Mouse (Mus musculus) ES-E14 (cell line): ENCODE measurements at regions not wholly inside any gene's neighbourhood (a gene's known extent, or its start where the extent isn't known, plus 50 kb on each side); places are given as distances from the start of the nearest gene placed in this dataset.

Source experiments
- DNase-seq: peaks from one replicate; pipeline ENCODE4 v3.0.0-alpha.2; 2013; ENCODE audit warnings: low read depth, low spot score
- H3K27ac ChIP-seq: 2 replicates; pipeline ENCODE4 v1.5.1; 2012; ENCODE audit warnings: low read depth, mild to moderate bottlenecking, low read length, moderate library complexity, mixed read lengths; ENCODE audit not compliant: poor library complexity, insufficient read depth, severe bottlenecking
- H3K36me3 ChIP-seq: 2 replicates; pipeline ENCODE4 v1.6.1; 2012; ENCODE audit warnings: mild to moderate bottlenecking, low read length, moderate library complexity, mixed read lengths; ENCODE audit not compliant: control insufficient read depth, poor library complexity, insufficient read depth, severe bottlenecking
- H3K4me1 ChIP-seq, 2 experiments: fragments of 150-350 bp in 1 of 2; sonication (generic) in 1 of 2; 2 replicates each; pipeline ENCODE4 v1.6.1; 2012; ENCODE audit warnings: low read length in 2 of 2, mild to moderate bottlenecking in 1 of 2, mixed read lengths in 1 of 2; ENCODE audit not compliant: control insufficient read depth in 2 of 2, insufficient read depth in 2 of 2, poor library complexity in 1 of 2
- H3K4me3 ChIP-seq, 2 experiments: fragments of 150-350 bp in 1 of 2; sonication (generic) in 1 of 2; 2 replicates each; pipeline ENCODE4 v1.5.1; 2012; ENCODE audit warnings: low read length in 2 of 2, low read depth in 1 of 2, mild to moderate bottlenecking in 1 of 2, mixed read lengths in 1 of 2; ENCODE audit not compliant: insufficient read depth in 1 of 2, poor library complexity in 1 of 2, severe bottlenecking in 1 of 2
- H3K9ac ChIP-seq: 2 replicates; pipeline ENCODE4 v1.6.1; 2012; ENCODE audit warnings: low read depth, mild to moderate bottlenecking, low read length, mixed read lengths; ENCODE audit not compliant: poor library complexity, insufficient read depth, severe bottlenecking
- H3K9me3 ChIP-seq: fragments of 150-350 bp; sonication (generic); 2 replicates; pipeline ENCODE4 v1.6.1; 2012; ENCODE audit warnings: low read depth, mild to moderate bottlenecking, low read length; ENCODE audit not compliant: control insufficient read depth, insufficient read depth
- CHD2 ChIP-seq: IDR thresholded peaks from 2 replicates; pipeline ENCODE4 v1.6.1; 2014; ENCODE audit warnings: mild to moderate bottlenecking, low read depth, low read length, inconsistent platforms
- HCFC1 ChIP-seq: IDR thresholded peaks from 2 replicates; pipeline ENCODE4 v1.6.1; 2012; ENCODE audit warnings: low read length, inconsistent platforms, borderline replicate concordance; ENCODE audit not compliant: insufficient read depth
- MAFK ChIP-seq: IDR thresholded peaks from 2 replicates; pipeline ENCODE4 v1.6.1; 2014; ENCODE audit warnings: mild to moderate bottlenecking, low read depth, low read length, inconsistent platforms; ENCODE audit not compliant: insufficient read depth
- ZC3H11A ChIP-seq: IDR thresholded peaks from 2 replicates; pipeline ENCODE4 v1.6.1; 2012; ENCODE audit warnings: low read depth, mild to moderate bottlenecking, inconsistent platforms, low read length, borderline replicate concordance
- ZNF384 ChIP-seq: IDR thresholded peaks from 2 replicates; pipeline ENCODE4 v1.6.1; 2012; ENCODE audit warnings: low read depth, low read length, inconsistent platforms
- in situ Hi-C, 2 experiments: fragments of 600-800 bp; cut with MboI; formaldehyde crosslinking; loops; one replicate each; pipeline ENCODE4 v1.15.1; 2025; ENCODE audit warnings: low sequenced_read_pairs in 2 of 2, inconsistent platforms in 1 of 2; ENCODE audit not compliant: unreplicated experiment in 2 of 2

DNA sequence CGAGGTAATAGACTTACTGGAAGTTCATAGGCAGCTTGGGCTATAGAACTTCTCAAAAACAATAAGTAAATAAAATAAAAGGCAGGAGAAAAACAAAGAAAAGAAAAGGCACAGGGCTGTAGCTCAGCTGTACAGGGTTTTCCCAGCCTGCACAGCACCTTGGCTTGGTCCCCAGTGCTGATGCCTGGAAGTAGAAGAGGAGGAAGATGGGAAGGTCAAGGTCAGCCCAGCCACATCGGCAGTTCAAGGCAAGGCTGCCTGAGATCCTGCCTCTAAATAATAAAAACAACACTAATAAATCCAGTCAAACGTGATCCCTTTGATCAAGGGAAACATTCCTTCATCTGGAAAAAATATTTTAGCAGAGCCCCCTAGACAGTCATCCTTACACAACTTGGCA lies 103.1 kb downstream of the Cenpf start:
- no peak overlapping the region for H3K27ac ChIP-seq
- TF ChIP-seq ZC3H11A (no peak), MAFK (no peak), CHD2 (no peak), HCFC1 (no peak), ZNF384 (no peak)
- in situ Hi-C loops, result no loop called here
- H3K9ac ChIP-seq, result no peak overlapping the region
- no peak for DNase-seq
- no peaks in the 10 kb centered on the region for H3K9me3 ChIP-seq
- H3K4me1 ChIP-seq, result no peaks in the 10 kb centered on the region
- H3K4me3 ChIP-seq, result no peak overlapping the region
- no peaks in the 10 kb centered on the region for H3K36me3 ChIP-seq

DNA sequence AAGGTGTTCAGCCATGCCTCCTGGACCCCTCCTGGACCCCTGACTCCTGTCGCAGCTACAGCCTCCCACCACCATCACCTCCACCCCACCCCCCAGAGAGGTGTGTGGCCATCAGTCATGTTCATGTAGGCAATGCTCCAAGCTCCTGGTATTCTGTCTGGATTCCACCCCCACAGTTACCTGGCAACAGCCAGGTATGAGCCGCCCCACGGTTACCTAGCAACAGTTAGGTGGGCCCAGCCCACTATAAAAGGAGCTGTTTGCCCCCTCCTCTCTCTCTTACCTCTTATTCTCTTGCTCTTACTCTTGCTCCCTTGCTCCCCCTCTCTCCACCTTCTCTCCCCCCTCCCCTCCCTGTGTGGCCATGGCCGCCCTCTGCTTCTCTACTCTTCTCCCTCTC lies 106.5 kb downstream of the Cenpf start:
- no peaks in the 10 kb centered on the region for H3K9me3 ChIP-seq
- H3K36me3 ChIP-seq, result no peaks in the 10 kb centered on the region
- TF ChIP-seq CHD2 (no peak), ZC3H11A (no peak), HCFC1 (no peak), ZNF384 (no peak), MAFK (no peak)
- H3K9ac ChIP-seq, result no peak overlapping the region
- H3K4me1 ChIP-seq, result 0 out of 4 replicates have a peak, but pooled peaks cover 0 to 2% of the 10 kb centered on the region in 2 experiments
- in situ Hi-C loops, result no loop called here
- peak overlapping the region; percentile 26 to 48; a peak in 2 of 4 replicates for H3K4me3 ChIP-seq
- no peak for DNase-seq
- no peak overlapping the region for H3K27ac ChIP-seq

DNA sequence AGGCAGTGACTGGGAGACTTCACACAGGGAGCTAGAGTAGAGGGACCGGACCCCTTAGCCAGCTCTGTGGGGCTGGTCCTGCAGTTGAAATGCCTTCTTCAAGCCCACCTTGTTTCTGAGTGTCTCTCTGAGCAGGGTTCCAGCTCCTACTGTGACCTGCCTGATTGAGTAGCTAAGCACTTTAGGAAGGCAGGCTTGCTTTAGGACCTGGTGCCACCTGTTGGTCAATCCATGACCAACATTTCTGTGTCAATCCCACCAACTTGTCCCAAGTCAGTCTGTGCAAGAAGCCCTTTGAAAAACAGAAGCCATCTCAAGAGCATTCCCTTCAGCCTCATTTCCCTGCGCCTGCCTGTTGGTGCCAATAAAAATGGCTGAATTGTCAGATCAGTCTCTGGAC lies 108.5 kb downstream of the Cenpf start:
- in situ Hi-C loops, result no loop called here
- DNase-seq, result peak; percentile 27
- TF ChIP-seq CHD2 (no peak), MAFK (no peak), ZC3H11A (peak; percentile 52; the same call in 1 of the 2 replicates), ZNF384 (no peak)

DNA sequence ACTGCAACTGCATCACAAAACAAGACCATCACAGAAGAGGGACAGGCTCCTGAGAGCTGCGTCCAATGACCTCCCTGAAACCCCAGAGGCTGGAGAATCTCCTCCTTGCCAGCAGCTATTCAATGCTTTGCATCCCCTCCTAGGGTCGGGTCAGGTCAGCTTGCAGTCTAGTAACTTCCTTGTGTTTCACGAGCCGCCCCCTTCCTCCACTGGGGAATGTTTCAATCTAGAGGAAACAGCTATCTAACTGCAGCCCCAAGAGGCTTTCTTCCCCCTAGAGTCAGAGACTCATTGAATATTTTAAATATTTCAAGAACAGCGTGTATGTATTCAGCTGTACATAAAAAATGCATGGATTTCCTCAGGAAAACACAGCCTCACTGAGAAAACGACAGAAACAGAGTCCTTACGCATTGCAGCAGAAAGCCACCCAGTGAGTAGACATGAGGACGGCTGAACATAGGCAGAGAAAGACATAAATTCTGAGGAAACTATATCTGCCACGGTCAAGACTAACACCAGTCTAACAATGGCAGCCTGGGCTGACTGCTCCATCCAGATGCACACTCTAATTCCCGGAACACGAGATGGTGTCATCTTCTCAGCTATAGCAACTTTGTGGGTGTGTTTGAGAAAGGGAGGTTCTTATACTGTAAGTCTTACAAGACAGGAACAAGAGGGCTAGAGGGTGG lies 111.4 kb downstream of the Cenpf start:
- Histone ChIP-seq H3K4me3 (no peak overlapping the region), H3K27ac (no peak overlapping the region), H3K4me1 (0 out of 4 replicates have a peak, but pooled peaks cover 0 to 2% of the 10 kb centered on the region in 2 experiments), H3K9me3 (no peaks in the 10 kb centered on the region), H3K36me3 (no peaks in the 10 kb centered on the region), H3K9ac (no peak overlapping the region)
- no peak for DNase-seq
- TF ChIP-seq CHD2 (no peak), ZNF384 (no peak), ZC3H11A (no peak), MAFK (no peak), HCFC1 (no peak)
- in situ Hi-C loops, result no loop called here

More for the DNA sequence above, 108.5 kb downstream of the Cenpf start:
- Histone ChIP-seq H3K9me3 (no peaks in the 10 kb centered on the region), H3K4me3 (no peak overlapping the region), H3K9ac (no peak overlapping the region), H3K36me3 (no peaks in the 10 kb centered on the region), H3K27ac (no peak overlapping the region), H3K4me1 (0 out of 4 replicates have a peak, but pooled peaks cover 0 to 2% of the 10 kb centered on the region in 2 experiments)
